Mouse (Mus musculus): ENCODE measurements around the gene Xaf1.
"Not testable (repeated sequence)": the region's sequence is repeated elsewhere in the genome, so short reads cannot be mapped to it uniquely, and the experiment has no call there.

Xaf1 gene

DNA sequence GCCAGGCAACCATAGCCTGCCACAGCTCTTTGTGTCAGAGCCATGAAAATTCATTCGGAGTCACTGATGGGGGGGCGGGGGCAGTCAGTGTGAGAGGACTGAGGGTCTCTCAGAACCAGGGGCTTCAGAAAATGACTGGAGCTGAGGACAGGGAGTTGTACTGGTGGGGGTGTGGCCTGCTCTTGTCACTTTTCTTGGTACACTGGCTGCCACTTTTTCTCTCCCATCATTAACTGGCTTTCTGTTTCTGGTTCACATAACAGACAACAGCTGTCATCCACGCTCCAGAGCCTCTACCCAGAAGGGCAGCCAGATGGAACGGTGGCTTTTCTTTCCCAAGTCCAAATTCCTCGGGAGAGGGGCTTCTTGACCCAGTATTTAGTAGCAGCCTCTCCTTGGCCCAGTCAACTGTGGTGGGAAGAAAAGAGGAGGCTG lies 37.0 kb downstream of the Xaf1 start:
- Histone ChIP-seq H3K27me3 (ENCODE audit: control insufficient read depth, insufficient read depth, low read length, poor library complexity, severe bottlenecking) (no peaks in the 10 kb centered on the region), H3K36me3 (ENCODE audit: control insufficient read depth, insufficient read depth, low read length, poor library complexity, severe bottlenecking) (no peaks in the 10 kb centered on the region)
- no peak for DNase-seq (ENCODE audit: low read depth, low spot score)

DNA sequence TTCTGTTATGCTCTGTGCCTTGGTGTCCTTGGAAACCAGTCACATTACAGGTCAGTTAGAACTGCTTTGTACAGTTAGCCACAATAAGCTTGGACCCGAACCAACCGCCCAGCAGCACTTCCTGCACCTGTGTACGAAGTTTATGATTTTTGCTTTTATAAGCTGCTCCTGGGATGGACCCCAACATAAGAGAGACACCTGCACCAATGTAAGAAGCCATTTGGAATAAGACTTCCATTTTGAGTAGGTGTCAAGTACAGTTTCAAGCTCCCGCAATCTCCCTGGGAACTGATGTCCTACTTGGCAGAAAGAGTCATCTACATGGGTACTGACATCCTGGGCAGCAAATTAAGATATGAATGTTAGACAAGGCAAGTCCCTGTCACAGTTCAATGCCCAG lies 38.3 kb downstream of the Xaf1 start:
- H3K27me3 ChIP-seq (ENCODE audit: control insufficient read depth, insufficient read depth, low read length, poor library complexity, severe bottlenecking) = no peaks in the 10 kb centered on the region
- no peak for DNase-seq (ENCODE audit: low read depth, low spot score)

DNA sequence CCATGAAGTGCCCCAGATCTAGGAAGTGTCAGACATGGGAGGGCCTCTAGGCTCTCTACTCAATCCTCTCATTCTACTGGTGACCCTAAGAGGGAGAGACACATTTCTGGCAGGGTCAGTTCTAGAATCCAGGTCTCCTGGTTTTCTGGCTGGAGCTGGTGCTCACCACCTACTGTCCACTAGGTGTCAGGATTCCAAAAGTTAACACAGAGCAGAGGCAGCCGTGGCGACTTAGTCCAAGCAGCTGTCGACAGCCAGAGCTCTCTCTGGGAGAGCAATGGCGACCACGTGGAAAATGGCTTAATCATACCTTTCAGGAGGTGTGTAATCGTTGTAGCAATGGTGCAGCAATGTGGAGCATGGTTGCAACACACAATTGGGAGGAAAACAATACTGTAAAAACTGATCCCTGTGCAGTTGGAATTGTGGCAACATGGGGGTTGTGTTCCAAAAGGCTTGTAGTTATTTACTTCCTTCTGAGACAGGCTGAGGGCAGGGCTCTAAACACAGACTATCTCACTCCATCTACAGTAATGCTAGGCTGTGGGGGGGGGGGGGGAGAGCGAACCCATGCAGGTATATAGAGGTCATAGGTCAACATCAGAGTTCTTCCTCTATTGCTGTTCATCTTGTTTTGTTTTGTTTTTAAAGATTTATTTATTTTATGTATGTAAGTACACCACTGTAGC lies 41.3 kb downstream of the Xaf1 start:
- Histone ChIP-seq H3K27me3 (ENCODE audit: control insufficient read depth, insufficient read depth, low read length, poor library complexity, severe bottlenecking) (no peaks in the 10 kb centered on the region), H3K36me3 (ENCODE audit: control insufficient read depth, insufficient read depth, low read length, poor library complexity, severe bottlenecking) (no peaks in the 10 kb centered on the region)
- DNase-seq (ENCODE audit: low read depth, low spot score) = peak; percentile 62

More for the DNA sequence above, 38.3 kb downstream of the Xaf1 start:
- no peaks in the 10 kb centered on the region for H3K36me3 ChIP-seq (ENCODE audit: control insufficient read depth, insufficient read depth, low read length, poor library complexity, severe bottlenecking)

DNA sequence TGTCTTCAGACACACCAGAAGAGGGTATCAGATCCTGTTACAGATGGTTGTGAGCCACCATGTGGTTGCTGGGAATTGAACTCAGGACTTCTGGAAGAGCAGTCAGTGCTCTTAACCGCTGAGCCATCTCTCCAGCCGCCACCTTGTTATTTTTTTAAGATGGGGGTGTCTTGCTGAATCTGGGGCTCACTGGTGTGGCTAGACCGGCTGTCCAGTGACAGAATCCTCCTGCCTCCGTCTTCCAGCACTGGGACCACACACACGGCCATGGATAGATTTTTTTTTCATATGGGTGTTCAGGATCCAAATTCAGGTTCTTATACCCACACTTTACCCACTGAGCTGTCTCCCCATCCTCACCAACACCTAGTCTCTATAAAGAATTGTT lies 41.8 kb downstream of the Xaf1 start:
- H3K27me3 ChIP-seq (ENCODE audit: control insufficient read depth, insufficient read depth, low read length, poor library complexity, severe bottlenecking); DNase-seq (ENCODE audit: low read depth, low spot score); H3K36me3 ChIP-seq (ENCODE audit: control insufficient read depth, insufficient read depth, low read length, poor library complexity, severe bottlenecking): not testable (repeated sequence)

DNA sequence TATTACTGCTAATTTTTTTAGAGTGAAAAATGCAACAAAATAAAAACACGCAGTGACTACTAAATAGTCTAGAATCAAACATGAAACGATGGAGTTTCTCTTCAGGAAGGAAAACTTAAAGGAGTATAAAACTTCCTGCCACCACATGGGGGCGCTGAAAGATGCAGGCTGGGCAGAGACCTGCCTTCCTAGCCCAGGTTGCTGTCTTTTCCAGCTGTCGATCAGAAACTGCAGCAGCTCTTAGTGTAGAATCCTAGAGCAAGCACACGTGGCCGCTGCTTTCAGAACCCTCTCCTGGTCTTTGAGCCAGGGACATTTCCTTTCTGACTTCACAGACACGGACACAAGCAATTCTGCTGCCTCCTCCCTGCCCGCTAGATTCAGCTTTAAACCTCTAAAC lies 42.5 kb downstream of the Xaf1 start:
- Histone ChIP-seq H3K36me3 (ENCODE audit: control insufficient read depth, insufficient read depth, low read length, poor library complexity, severe bottlenecking) (no peaks in the 10 kb centered on the region), H3K27me3 (ENCODE audit: control insufficient read depth, insufficient read depth, low read length, poor library complexity, severe bottlenecking) (no peaks in the 10 kb centered on the region)
- DNase-seq (ENCODE audit: low read depth, low spot score) = peak; percentile 57

DNA sequence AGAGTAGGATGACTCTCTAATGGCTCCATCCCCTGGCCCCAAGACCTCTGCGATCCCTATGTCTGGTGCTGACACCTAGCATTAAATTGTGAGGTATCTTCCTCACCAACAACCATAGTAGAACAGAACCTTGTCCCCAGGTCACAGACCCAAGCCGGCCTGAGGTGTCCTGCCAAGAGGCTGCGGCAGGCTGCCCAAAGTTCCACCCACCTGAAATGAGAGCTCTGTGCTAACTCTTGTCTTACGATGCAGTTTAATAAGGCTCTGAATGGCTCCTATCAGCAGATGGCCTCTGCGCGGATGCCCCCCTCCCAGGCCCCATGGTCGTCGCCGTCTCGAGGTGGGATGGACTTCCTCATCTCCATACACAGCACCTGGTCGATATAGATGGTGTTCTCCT lies 43.1 kb downstream of the Xaf1 start:
- Histone ChIP-seq H3K36me3 (ENCODE audit: control insufficient read depth, insufficient read depth, low read length, poor library complexity, severe bottlenecking) (no peaks in the 10 kb centered on the region), H3K27me3 (ENCODE audit: control insufficient read depth, insufficient read depth, low read length, poor library complexity, severe bottlenecking) (no peaks in the 10 kb centered on the region)
- no peak for DNase-seq (ENCODE audit: low read depth, low spot score)

DNA sequence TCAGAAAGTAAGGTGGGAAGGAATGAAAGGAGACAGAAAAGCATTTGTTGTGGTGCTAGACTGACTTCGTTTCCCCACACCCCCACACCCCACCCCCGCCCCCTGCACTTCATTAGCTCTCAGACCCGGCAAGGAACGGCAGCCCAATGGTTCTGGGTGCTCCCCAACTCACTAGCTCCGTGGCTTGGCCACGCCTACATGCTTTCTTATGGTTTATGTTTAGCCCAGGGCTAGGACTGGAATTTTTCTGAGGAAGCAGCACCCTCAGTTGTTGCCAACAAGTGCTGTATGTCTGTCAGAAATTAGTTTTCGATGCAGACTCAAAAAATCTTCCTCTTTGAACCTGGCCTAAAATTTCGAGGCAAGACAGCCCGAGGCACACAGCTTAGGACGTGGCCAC lies 47.1 kb downstream of the Xaf1 start:
- no peak for DNase-seq (ENCODE audit: low read depth, low spot score)
- no peaks in the 10 kb centered on the region for H3K36me3 ChIP-seq (ENCODE audit: control insufficient read depth, insufficient read depth, low read length, poor library complexity, severe bottlenecking)
- H3K27me3 ChIP-seq (ENCODE audit: control insufficient read depth, insufficient read depth, low read length, poor library complexity, severe bottlenecking) = no peaks in the 10 kb centered on the region

DNA sequence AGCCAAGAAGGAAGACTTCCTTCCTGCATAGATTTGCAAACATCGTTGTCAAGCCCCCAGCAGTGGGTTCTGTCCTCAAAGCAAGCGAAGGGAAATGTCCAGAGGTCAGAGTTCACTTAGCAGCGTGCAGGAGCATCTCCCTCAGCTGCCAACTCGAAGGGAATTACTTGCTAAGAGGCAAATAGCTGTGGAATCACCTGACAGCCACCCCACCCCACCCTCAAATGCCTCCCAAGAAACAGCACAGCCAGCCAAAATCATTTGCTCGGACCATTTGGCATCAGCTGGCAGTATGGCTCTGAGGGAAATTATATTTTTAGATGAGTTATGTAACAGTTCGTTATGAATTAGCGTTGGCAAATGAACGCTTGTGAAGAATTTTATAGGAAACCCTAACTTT lies 47.6 kb downstream of the Xaf1 start:
- Histone ChIP-seq H3K36me3 (ENCODE audit: control insufficient read depth, insufficient read depth, low read length, poor library complexity, severe bottlenecking) (no peaks in the 10 kb centered on the region), H3K27me3 (ENCODE audit: control insufficient read depth, insufficient read depth, low read length, poor library complexity, severe bottlenecking) (no peaks in the 10 kb centered on the region)
- DNase-seq (ENCODE audit: low read depth, low spot score) = no peak

DNA sequence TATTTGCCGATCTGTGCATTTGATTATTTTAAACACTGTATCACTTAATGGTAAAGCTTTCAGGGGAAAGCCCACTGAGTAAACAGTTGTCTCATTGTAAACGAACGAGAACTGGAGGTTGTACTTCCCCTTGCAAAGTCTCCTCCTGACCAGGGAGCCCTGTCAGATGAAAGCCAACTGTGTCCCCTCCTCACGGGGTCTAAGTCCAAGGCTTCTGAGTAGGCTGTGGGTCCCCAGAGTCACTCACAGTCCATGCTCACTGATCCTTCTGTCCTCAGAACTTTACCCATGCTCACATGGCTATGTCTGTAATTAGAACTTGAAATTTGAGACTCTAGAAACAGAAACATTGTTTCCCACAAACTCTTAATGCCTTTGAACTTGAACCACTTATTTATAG lies 48.2 kb downstream of the Xaf1 start:
- DNase-seq (ENCODE audit: low read depth, low spot score) = no peak
- Histone ChIP-seq H3K36me3 (ENCODE audit: control insufficient read depth, insufficient read depth, low read length, poor library complexity, severe bottlenecking) (no peaks in the 10 kb centered on the region), H3K27me3 (ENCODE audit: control insufficient read depth, insufficient read depth, low read length, poor library complexity, severe bottlenecking) (no peaks in the 10 kb centered on the region)

DNA sequence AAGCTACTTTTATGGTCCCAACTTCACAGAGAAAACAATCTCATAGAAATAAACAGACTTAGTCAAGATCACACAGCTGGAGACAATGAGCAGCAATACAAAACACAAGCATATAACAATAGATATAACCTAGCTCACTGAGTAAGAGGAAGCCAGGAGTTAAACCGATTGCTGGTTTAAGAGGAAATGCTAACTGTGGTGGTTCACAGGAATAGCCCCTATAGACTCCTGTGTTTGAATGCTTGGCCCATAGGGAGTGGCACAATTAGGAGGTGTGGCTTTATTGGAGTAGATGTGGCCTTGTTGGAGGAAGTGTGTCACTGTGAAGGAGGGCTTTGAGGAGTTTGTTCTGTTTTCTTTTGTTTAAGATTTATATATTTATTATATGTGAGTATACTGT lies 50.8 kb downstream of the Xaf1 start:
- no peaks in the 10 kb centered on the region for H3K36me3 ChIP-seq (ENCODE audit: control insufficient read depth, insufficient read depth, low read length, poor library complexity, severe bottlenecking)
- no peaks in the 10 kb centered on the region for H3K27me3 ChIP-seq (ENCODE audit: control insufficient read depth, insufficient read depth, low read length, poor library complexity, severe bottlenecking)
- no peak for DNase-seq (ENCODE audit: low read depth, low spot score)

DNA sequence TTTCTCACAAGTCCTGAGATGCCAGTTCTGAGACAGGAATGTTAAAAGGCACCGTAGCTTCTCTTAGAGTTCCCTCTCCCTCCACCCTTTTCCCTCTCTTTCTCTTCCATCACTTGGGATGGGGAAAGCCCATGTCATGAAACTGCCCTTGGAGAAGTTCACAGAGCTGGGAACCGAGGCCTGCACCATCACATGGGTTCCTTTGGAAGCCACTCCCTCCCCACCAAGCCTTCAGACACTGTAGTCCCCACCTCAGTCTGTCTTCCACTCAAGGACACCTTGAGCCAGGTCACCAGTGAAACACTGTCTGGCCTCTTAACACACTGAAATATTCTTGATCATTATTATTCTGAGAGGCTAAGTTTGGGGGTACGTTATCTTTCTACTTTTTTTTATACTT lies 51.8 kb downstream of the Xaf1 start:
- Histone ChIP-seq H3K27me3 (ENCODE audit: control insufficient read depth, insufficient read depth, low read length, poor library complexity, severe bottlenecking) (no peaks in the 10 kb centered on the region), H3K36me3 (ENCODE audit: control insufficient read depth, insufficient read depth, low read length, poor library complexity, severe bottlenecking) (no peaks in the 10 kb centered on the region)
- no peak for DNase-seq (ENCODE audit: low read depth, low spot score)

DNA sequence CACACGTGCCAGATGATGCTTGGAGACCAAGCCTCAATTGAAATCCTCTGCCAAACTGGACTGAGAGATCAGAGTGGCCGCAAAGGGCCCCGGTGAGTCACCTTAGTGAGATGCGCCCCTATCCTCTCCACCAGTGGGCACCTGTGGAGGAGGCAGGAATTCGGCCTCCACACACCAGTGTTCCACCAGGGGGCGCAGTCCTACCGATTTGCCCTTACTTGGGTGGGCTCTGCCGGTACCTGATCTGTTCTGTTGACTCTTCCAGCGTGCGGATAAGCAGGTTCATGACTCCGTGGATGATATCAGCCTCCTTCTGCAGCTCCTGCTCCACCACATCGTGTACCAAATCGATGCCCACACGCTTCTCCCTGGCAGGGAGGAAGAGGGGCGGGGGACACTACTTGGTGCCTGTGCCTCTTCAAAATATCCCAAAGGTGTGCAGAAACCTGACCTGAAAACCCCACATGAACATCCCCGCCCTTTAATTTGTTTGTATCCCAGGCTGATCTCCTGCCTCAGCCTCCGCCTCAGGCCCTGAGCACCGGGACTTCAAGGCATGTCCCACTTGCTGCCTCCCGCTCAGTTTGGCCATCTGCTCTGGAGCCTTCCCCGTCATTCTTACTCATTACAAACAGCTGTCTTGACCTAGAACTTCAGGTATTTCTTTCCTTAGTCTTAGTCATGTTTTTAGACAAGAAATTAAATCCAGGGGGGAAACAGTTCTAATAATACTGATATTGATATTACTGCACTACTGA lies 53.7 kb downstream of the Xaf1 start:
- peak; percentile 83 for DNase-seq (ENCODE audit: low read depth, low spot score)

DNA sequence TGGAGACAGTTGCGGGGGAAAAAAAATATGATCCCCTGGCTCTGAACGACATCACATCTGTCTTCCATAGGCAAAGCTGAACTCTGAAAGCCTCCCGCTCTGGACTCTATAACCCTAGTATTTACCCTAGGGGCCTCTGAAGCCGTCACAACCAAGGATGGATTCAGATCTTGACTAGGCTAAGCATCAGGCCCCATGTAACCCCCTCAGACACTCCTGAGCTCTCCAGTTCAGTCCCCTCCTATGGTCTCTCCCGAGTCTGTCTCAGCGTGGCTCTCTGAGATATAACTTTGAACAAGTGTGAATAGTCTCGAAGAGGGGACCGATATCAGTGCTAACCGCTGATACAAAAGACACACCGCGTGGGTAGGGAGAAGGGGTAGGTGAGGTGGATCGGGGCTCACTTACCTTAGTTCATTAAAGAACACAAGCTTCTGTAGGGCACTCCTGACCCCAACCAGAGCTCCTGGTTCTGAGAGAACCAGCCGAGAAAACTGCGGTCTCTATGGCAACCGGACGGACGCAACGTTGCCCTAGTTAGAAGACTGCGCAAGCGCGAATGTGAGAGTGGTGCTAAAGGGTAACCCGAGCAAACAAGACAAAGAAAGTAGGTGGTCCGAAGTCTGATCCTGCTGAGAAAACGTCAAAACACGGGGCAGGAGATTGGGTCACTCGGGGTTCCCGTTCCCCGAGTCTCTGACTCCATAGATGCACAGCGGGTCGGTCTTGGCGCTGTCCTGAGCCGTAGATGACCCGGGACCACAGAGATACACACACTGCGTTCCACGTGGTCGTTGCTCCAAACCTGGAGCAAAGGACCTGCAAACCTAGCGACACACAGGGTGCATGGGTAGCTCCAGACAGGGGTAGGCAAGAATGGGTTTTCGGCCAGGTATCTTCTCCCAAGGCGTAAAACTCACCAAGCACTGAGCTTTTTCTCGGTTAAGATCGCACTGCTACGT lies 60.2 kb downstream of the Xaf1 start:
- peak; percentile 62 for DNase-seq (ENCODE audit: low read depth, low spot score)
- no peaks in the 10 kb centered on the region for H3K27me3 ChIP-seq (ENCODE audit: control insufficient read depth, insufficient read depth, low read length, poor library complexity, severe bottlenecking)
- H3K36me3 ChIP-seq (ENCODE audit: control insufficient read depth, insufficient read depth, low read length, poor library complexity, severe bottlenecking) = no peaks in the 10 kb centered on the region

More for the DNA sequence above, 53.7 kb downstream of the Xaf1 start:
- no peaks in the 10 kb centered on the region for H3K27me3 ChIP-seq (ENCODE audit: control insufficient read depth, insufficient read depth, low read length, poor library complexity, severe bottlenecking)
- H3K36me3 ChIP-seq (ENCODE audit: control insufficient read depth, insufficient read depth, low read length, poor library complexity, severe bottlenecking) = no peaks in the 10 kb centered on the region

DNA sequence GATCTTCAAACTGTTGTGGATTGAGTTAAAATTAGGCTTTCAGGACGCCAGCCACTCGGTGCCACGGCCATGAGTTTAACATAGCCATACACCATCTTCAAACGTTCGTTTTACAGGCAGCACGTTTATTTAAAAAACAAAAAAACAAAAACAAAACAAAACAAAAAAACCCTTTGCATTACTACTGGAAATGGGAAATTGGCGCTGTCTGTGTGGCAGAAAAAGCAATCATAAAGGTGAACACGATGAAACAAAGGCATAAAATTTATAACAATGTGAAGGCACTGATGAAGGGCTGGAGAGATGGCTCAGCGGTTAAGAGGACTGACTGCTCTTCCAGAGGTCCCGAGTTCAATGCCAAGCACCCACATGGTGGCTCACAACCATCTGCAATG lies 60.9 kb downstream of the Xaf1 start, which contains the start of gene Tekt1:
Tekt1 (minus strand) TSS at position 96 of the 395 bp plus-strand sequence.
- Histone ChIP-seq H3K27me3 (ENCODE audit: control insufficient read depth, insufficient read depth, low read length, poor library complexity, severe bottlenecking) (no peaks in the 10 kb centered on the region), H3K36me3 (ENCODE audit: control insufficient read depth, insufficient read depth, low read length, poor library complexity, severe bottlenecking) (no peaks in the 10 kb centered on the region)
- no peak for DNase-seq (ENCODE audit: low read depth, low spot score)
